Mouse (Mus musculus) frontal cortex, postnatal 25 days (tissue): ENCODE data around the gene Tuba1b.
"Not testable (repeated sequence)": the region's sequence is repeated elsewhere in the genome, so short reads cannot be mapped to it uniquely, and the experiment has no call there.

Experiments
- DNase-seq, 2 experiments: peaks; one replicate each; pipeline ENCODE4 v3.0.0; 2022; ENCODE audit warnings: low spot score in 2 of 2

The Tuba1b gene

DNA sequence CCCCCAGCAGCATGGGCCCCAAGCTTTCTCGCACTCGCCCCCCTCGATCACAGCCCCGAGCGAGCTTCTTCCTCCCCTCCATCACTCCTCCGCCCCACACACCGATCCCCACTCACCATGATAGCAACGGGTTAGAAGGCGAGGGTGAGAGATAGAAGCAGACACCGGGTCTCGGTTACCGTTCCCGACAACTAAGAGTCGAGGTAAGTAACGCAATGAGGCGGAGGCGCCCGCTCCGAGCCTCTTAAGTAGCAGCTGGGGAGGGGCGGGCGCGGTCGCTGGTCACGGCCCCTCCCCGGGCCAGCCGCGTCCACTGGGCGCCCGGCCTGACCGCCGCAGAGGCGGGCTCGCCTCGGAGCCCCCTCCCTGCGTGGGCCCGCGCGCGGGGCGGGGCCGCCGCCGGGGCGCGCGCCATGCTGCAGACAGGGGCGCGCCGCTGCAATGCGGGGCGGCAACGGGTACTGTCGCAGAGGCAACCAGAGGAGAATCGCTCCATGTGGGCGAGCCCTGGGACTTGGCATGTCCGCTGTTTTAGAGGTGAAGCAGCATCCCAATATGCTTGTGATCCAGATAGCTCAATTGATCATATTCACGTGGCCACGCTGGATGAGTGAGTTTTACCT lies at the start of gene Tuba1b:
Gene Tuba1b, minus strand, starts transcription at position 349 of the 623 bp plus-strand sequence.
- peak; percentile 78 to 82 for DNase-seq

DNA sequence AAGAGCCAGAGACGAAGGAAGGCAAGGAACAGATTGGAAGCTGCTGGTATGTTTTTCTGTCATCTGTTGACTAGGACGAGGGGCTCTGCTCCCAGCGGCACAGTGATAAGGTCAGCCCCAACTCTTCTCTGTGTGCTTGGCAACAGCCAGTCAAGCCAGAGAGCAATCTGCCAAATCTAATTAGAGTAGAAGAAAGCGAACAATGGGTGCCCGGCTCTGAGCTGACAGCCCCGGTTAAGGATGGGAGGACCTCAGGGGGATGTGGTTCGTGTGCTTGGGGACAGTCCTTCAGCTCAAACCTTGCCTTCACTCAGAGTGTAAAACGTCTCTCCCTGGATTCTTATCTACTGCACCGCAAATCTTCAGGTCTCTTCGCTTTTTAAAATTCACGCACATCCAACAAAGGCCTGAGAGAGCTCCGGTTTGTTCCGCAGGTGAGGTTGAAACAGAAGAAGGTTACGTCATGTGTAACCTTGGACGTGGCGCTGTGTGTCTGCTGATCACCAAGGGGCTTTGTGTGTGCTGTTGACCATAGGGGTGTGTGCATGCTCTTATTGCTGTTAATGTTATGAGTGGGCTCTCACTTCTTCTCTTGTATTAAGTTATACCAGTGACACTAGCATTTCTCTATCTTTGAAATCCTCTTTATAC lies 49.2 kb upstream of the Tuba1b start:
- DNase-seq: no peak

DNA sequence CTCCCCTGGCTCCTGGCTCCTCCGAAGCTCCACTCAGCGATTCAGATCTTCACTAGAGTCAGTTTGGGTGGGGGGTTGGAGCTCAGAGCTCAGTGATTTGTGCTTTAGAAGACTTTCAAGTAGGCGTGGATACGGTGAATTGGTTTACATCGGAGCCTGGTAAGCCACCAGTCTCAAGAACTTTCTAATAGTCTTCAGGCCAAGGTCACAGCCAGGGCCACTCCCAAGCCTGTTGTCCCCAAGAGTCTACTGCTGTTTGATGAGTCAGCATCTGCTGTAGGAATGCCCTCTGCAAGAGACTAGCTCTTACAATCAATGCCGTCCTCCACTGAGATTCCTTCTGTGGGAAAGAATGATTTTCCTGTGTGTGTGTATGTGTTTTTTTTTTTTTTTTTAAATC lies 47.7 kb upstream of the Tuba1b start:
- no peak for DNase-seq

DNA sequence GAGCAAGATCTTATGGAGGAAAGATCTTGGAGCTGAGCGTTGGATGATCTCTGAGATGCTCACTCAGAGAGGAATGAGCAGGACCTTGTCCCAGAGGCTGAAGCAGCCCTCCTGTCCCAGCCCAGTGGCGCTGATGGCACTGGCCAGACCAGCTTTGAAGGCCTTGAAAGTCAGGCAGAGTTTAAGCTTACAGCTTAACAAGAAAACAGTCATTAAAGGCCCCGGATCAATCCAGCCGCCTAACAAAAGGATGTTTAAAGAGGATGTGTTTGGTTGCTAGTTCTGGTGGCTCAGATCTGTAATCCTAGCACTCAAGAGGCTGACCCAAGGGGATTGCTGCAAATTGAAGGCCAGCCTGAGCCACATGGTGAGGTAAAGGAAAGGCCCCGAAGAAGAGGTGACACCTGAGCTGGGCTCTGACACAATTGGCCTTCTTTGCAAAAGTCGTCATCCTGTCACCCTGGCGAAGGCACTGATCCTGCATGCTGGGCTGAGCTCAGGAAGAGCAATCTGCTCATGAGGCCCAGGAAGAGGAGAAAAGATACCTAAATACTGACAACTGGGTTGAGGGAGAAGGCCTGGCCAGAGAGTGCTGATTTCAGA lies 45.7 kb upstream of the Tuba1b start:
- no peak for DNase-seq

DNA sequence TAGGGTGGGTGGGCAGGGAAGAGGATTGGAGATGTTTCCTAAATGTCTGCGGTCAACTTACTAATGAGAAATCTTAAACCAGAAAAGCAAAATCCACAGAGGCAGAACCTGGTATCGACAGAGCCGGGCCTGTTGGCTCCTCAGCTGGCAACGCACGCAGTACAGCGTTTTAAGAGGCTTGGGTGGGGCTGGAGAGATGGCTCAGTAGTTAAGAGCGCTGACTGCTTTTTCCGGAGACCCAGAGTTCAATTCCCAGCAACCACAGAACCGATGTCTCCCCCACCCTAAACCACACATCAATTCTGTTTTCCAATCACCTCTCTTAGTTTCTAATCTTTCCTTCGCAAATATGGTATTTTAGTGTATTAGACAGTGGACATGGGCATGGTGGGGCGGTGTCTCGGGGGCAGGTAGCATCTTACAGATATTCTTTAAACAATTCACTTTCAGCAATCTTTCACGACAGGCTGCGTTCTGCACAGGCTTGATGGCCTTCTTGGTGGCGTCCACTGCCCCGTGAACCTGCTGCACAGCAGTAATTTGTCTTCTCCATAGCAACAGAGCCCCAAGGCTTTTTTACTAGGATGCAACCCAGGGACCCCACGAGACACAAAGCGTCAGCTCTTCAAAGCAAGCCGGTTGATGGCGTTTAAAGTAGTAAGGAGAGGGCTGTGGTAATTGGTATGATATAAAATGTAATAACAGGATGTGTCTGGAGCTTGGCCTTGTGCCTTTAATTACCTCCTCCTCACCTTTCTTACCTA lies 44.2 kb upstream of the Tuba1b start:
- DNase-seq: no peak

DNA sequence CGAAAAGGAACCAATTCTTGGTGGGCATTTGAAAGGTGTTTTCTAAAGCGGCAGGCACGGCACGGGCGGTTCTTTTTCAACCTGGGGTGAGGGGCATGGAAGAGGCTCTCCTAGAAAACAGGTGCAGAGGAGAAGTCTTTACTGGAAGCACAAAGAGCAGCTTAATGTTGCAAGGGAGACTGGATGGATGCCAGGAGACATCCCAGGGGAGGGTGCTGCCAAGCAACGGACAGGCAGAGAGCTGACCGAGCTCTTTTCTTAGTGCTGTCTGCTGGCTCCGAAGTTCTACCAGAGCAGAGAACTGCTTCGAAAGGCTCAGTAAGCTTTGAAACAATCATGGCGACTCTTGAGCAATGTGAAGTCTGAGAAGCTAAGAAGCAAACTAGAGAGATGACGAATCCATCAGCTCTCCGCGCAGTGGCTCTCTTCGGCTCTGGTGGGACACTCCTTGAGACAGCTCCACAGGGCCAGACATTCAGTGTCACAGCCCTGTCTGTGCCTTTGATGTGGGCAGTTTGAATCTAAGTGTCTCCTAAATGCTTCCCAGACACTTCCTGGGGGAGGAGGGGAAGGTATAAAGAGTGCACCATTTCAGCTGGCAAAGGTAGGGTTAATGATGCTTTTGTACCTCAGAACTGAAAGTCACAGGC lies 43.5 kb upstream of the Tuba1b start:
- DNase-seq: peak in 1 of 2 experiments; percentile 55

DNA sequence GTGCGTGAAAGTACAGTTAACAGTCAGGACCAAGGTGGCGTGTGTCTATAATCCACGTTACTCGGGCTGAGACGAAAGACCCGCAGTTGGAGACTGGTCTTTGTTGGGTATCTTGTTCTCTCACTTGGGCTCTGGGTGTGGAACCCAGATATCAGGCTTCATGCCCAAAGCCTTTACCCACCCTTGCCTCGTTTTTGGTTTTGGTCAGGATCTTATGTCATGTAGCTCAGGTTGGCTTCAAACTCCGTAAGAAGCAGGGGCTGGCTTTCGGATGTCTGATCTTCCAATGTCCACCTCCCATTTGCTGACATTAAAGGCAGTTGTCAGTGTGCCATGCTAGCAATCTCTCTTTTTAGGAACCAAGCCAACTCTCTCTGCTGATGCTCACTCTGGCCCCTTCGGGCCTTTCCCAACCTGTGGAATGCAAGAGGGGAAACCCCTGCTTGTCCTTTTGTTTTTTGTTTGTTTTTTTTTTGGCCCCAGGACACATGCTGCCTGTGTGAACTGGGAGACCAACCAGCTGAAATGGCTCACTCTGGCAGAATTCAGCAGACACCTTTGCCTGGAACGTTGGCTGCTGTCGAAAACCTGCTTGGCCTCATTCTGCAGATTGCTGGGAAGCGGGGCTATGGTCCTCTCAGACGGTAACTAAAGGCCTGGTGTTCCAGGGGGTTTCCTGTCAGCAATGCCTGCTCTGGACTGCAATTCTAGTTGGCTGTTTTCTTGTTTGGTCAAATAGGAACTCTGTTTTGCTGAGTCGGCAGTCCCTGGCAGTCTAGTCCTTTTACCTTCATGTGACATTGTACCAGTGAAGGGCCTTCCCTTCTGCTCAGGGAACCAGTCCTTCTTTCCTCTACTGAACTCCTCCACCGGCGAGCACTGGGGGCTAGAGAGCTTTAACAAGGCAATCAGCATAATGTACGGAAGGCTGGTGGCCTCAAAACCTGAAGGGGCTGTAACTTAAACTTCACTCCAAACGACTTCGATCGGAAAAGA lies 42.7 kb upstream of the Tuba1b start:
- no peak for DNase-seq

DNA sequence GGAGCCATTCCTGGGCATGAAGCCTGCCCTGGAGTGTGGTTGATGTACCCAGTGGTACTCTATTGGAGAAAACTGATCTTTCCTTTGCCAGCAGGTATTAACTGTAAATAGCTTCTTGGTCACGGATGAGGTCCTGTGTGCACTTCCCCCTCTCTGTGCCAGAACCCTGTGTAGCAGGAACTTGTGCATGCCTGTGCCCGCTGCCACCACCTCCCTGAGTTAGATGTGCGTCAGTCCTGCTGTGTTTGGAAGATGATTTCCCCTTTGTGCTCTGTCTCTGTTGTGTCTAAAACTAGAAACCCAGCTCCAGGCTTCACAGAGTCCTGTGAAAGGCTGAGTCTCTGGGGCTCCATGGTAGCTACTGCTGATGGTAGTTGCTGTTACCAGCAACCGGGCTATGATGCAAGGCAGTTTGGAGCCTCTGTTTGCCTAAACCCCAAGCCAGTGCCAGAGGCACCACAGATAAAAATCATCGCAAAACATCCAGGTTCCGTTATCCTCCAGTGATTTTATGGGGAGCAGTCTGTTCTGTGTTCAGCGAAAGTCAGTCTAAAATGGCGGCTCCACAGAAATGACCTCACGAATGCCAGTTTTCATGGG lies 38.8 kb upstream of the Tuba1b start:
- no peak for DNase-seq

DNA sequence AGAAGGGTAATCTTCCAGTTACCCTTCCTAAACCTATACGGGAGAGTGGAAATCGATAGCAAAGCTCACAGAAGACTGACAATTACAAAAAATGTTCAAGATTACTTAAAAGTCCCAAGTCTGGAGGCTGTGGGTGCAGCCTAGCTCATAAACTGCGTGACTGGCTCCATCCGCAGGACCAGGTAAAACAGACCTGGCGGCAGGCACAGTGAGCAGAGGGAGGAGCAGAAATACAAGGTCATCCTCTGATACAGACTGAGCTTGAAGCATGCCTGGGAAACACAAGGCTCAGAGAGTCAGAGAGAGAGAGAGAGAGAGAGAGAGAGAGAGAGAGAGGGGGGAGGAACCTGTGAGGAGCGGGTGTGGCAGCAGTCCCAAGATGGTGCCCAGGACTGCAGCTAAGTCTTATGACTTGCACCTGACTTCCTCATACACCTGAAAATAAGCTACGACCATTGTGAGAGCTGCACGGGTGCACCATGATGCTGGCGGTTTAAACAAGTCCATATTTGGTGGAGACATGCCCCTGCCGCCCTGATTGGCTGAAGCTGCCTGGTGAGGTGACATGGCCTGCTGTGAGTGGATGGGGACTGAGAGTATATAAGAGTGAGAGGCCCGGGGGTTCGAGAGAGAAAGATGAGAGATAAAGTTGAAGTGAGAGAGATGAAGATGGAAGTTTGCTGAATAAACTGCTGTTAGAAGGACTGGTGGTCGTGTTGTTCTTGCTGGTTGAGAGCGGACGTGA lies 37.4 kb upstream of the Tuba1b start:
- not testable (repeated sequence) for DNase-seq

DNA sequence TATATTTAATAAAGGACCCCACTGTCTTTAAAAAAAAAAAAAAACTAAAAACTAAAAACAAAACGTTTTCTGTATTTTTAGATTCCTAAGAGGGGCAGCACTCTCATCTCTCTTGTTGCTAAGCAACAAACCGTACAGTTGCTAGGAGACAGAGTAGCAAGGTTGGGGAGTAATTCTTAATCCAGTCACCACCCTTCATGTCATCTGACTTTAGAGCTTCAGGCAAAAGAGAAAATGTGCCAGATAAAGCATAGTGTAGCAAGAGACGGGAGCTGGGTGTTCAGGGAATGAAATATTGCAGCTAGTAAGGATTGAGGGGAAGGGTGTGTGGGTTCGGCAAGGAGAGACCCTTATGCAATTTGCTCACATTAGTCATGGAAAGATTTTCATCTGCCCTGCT lies 36.7 kb upstream of the Tuba1b start:
- DNase-seq: no peak

DNA sequence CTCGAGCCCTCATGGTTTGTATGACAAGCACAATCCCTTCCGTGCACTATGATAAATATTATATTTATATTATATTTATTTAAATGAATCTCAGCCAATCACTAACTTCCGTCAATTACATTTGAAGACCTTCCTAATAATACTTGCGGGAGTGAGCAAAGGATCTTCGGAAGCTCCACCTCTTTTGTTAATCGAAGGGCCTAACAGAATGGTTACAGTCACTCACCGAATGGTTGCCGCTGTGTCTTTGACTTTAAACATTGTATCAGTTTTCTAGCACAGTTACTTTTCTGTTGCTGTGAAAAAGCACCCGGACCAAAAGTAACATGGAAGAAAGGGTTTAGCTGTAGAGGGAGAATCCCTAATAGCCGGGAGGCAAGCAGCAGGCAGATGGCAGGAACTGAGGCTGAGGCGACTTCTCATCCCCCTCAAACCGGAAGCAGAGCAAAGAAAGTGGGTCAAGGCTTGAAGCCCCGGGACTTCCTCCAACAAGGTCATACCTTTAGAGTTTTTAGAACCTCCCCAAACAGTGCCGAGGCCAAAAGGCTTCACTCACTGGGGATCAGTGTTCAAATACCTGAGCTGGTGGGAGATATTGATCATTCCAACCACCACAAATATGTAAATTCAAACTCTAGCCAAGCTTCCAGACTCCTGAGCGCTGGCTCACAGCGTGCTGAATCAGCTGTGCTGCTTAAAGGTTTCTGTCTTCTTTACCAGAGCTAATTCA lies 35.2 kb upstream of the Tuba1b start:
- DNase-seq: no peak

DNA sequence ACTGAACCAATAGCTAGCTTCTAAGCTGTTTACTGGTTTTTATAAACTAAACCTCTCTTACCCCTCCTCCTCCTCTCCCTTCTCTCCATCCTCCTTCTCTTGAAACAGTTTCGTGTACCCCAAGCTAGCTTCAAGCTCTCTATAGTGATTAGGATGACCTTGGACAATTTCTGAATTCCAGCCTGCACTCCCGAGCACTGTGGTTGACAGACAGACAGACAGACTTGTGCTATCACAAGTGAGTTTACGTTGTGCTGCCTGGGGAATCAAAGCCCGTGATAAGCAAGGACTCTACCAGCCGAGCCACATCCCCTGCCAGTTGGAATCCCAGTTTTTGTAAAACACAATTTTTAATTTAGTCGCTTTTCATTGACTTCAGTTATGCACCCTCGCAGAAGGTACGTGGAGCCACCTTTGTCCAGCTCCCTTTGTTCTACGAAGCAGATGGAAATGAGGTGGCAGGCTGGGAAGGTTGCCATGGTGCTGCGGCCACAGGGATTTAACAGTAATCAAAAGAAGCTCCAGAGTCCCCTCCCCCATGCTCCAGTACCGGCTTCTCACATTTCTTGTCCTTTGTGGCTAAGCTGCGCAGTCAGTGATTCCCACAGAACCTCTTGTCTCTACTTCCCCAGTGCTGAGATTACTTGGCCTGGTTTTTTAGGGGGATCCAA lies 34.5 kb upstream of the Tuba1b start:
- peak in 1 of 2 experiments; percentile 42 for DNase-seq

DNA sequence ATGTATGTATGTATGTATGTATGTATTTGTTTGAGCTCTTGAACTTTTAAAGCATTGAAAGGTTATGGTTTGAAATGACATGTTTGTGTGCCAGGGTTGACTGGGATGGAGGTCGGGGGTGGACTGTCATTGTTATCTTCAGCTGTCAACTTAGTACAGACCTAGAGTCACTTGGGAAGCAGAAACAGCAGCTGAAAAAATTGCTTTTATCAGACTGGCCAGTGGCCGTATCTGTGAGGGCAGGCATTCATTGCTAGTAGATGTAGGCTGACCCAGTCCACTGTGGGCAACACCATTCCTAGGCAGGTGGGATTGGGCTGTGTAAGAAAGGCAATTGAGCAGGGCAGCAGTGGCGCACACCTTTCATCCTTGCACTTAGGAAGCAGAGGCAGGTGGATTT lies 25.2 kb upstream of the Tuba1b start:
- no peak for DNase-seq

DNA sequence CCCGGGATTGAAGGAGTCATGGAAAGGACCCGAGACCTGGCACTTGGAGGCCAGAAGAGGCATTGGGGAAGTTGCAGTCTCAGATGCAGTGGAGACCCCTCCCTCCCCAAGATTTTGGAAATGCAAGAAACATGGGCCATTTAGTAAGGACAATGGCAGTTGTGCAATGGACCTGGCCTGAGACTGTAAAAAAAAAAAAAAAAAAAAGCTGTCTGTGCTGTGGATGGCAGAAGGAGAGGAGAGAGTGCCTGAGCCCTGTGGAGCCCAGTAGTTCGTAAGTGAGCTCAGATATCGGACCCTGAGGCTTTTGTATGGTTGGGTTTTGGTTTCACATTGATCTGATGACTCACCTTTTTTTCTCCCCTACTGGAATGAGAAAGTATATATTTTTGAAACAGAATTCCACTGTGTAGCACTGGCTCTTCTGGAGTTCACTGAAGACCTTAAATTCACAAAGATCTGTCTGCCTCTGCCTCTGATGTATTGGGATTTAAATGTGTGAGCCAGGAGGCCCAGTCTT lies 24.6 kb upstream of the Tuba1b start:
- DNase-seq: no peak

DNA sequence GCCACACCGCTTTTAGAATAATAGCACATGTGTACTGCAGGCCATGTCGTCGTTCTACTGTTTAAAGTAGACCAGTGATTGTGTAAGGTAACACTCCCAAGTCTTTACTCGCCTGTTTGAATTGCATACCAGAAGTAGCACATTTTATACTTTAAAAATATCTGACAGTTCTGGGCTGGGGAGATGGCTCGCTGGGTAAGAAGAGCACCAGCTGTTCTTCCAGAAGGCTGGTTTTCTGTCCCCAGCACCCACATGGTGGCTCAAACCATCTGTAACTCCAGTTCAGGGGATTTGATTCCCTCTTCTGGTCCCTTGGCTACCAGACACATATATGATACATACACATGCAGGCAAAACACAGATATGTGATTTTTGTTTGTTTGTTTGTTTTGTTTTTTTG lies 23.1 kb upstream of the Tuba1b start:
- no peak for DNase-seq

DNA sequence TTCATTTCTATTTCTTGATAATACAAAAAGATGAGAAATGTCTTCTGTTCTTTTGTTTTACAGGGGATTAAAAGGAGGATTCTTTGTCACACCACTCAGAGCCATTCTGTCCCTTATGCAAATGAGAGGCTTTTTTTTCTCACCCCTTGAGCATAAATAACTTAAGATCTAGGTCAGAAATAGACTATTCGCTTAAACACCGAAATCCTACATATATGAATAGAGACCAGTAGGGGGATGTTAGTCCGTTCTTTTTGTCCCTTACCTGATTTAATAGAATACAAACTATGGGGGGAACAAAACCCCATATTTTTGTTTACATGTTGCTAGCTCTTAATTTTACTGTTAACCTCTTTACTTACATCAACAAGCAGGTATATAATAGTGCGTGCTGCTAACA lies 21.6 kb upstream of the Tuba1b start:
- DNase-seq: no peak

DNA sequence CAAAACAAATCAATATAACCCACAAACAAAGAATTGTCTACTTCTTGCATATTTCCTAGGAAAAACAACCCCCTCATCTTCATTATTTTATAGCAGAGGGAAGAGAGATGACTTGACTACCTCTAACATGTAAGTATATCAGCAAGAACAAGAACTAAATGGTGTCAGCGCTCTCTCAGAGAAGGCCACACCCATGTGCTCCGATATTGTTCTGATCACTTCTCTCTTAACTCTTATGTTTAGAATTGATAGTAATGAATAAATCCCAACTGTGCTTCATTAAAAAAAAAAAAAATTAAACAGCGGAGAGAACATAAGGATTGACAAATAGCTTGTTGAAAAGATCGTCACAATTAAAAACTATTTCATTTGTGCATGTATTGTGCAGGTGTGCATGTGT lies 21.0 kb upstream of the Tuba1b start:
- DNase-seq: no peak
